Mouse (Mus musculus): Measurements from ENCODE around the gene Strada. TPM values are rescaled to one million over a fixed set of nuclear protein-coding genes. Genes with fewer than 3 reads are reported as not detected.

Strada gene
- polyA plus RNA-seq, 1 experiment, result 24.0 TPM

GRCm38 (mm10) chr11:106173228-106173627, 28.7 kb downstream of the Strada start:
- no peak for TF ChIP-seq CTCF (IDR thresholded peaks at IDR 0.05; ENCODE audit: borderline replicate concordance, insufficient read depth, low read length)

GRCm38 (mm10) chr11:106170807-106171206, 31.2 kb downstream of the Strada start:
- Histone ChIP-seq H3K4me3 (ENCODE audit: insufficient read depth, low read length) (no peak overlapping the region), H3K4me1 (ENCODE audit: control insufficient read depth, insufficient read depth, low read length) (no peaks in the 10 kb centered on the region; the same call in 1 of the 2 replicates), H3K27ac (ENCODE audit: insufficient read depth, low read length) (no peak overlapping the region)
- TF ChIP-seq CTCF (IDR thresholded peaks at IDR 0.05; ENCODE audit: borderline replicate concordance, insufficient read depth, low read length) (no peak), POLR2A (IDR thresholded peaks at IDR 0.05; ENCODE audit: low read depth, low read length) (no peak)

More at GRCm38 (mm10) chr11:106173228-106173627, 28.7 kb downstream of the Strada start:
- Histone ChIP-seq H3K27ac (ENCODE audit: insufficient read depth, low read length) (no peak overlapping the region), H3K4me1 (ENCODE audit: control insufficient read depth, insufficient read depth, low read length) (no peaks in the 10 kb centered on the region; the same call in 1 of the 2 replicates), H3K4me3 (ENCODE audit: insufficient read depth, low read length) (no peak overlapping the region)

- H3K27ac ChIP-seq (ENCODE audit: insufficient read depth, low read length), result no peak overlapping the region
These were observed 34.5 kb downstream of the Strada start for GRCm38 (mm10) chr11:106167435-106167834.

GRCm38 (mm10) chr11:106164601-106165180, 37.3 kb downstream of the Strada start:
- H3K4me1 ChIP-seq (ENCODE audit: control insufficient read depth, insufficient read depth, low read length), result no peaks in the 10 kb centered on the region; the same call in 1 of the 2 replicates
- no peak overlapping the region for H3K4me3 ChIP-seq (ENCODE audit: insufficient read depth, low read length)
- TF ChIP-seq POLR2A (IDR thresholded peaks at IDR 0.05; ENCODE audit: low read depth, low read length) (no peak), CTCF (IDR thresholded peaks at IDR 0.05; ENCODE audit: borderline replicate concordance, insufficient read depth, low read length) (no peak)
- H3K27ac ChIP-seq (ENCODE audit: insufficient read depth, low read length), result no peak overlapping the region

More at GRCm38 (mm10) chr11:106167435-106167834, 34.5 kb downstream of the Strada start:
- Histone ChIP-seq H3K4me3 (ENCODE audit: insufficient read depth, low read length) (no peak overlapping the region), H3K4me1 (ENCODE audit: control insufficient read depth, insufficient read depth, low read length) (no peaks in the 10 kb centered on the region; the same call in 1 of the 2 replicates)
- no peak for TF ChIP-seq POLR2A (IDR thresholded peaks at IDR 0.05; ENCODE audit: low read depth, low read length)
- TF ChIP-seq CTCF (IDR thresholded peaks at IDR 0.05; ENCODE audit: borderline replicate concordance, insufficient read depth, low read length), result no peak

GRCm38 (mm10) chr11:106163546-106163945, 38.4 kb downstream of the Strada start:
- no peaks in the 10 kb centered on the region; the same call in 1 of the 2 replicates for H3K4me1 ChIP-seq (ENCODE audit: control insufficient read depth, insufficient read depth, low read length)
- no peak overlapping the region for H3K27ac ChIP-seq (ENCODE audit: insufficient read depth, low read length)
- no peak for TF ChIP-seq POLR2A (IDR thresholded peaks at IDR 0.05; ENCODE audit: low read depth, low read length)
- no peak for TF ChIP-seq CTCF (IDR thresholded peaks at IDR 0.05; ENCODE audit: borderline replicate concordance, insufficient read depth, low read length)
- no peak overlapping the region for H3K4me3 ChIP-seq (ENCODE audit: insufficient read depth, low read length)

- Histone ChIP-seq H3K4me3 (ENCODE audit: insufficient read depth, low read length) (no peak overlapping the region), H3K27ac (ENCODE audit: insufficient read depth, low read length) (no peak overlapping the region), H3K4me1 (ENCODE audit: control insufficient read depth, insufficient read depth, low read length) (no peaks in the 10 kb centered on the region; the same call in 1 of the 2 replicates)
- TF ChIP-seq POLR2A (IDR thresholded peaks at IDR 0.05; ENCODE audit: low read depth, low read length), result no peak
- TF ChIP-seq CTCF (IDR thresholded peaks at IDR 0.05; ENCODE audit: borderline replicate concordance, insufficient read depth, low read length), result no peak
These were observed 39.7 kb downstream of the Strada start for GRCm38 (mm10) chr11:106162237-106162636.

- no peaks in the 10 kb centered on the region; the same call in 1 of the 2 replicates for H3K4me1 ChIP-seq (ENCODE audit: control insufficient read depth, insufficient read depth, low read length)
These were observed 40.9 kb downstream of the Strada start, which contains the start of the genes Gm10840 and Limd2 for GRCm38 (mm10) chr11:106160841-106161721. Gene Gm10840, plus strand, starts transcription at chr11:106160850. Gene Limd2, minus strand, starts transcription at chr11:106160860.

GRCm38 (mm10) chr11:106159921-106160840, 41.8 kb downstream of the Strada start:
- Histone ChIP-seq H3K27ac (ENCODE audit: insufficient read depth, low read length) (peak overlapping the region; percentile 54), H3K4me1 (ENCODE audit: control insufficient read depth, insufficient read depth, low read length) (no peaks in the 10 kb centered on the region), H3K4me3 (ENCODE audit: insufficient read depth, low read length) (peak overlapping the region; percentile 54)
- no peak for TF ChIP-seq CTCF (IDR thresholded peaks at IDR 0.05; ENCODE audit: borderline replicate concordance, insufficient read depth, low read length)
- TF ChIP-seq POLR2A (IDR thresholded peaks at IDR 0.05; ENCODE audit: low read depth, low read length), result peak; percentile 81

More at GRCm38 (mm10) chr11:106160841-106161721, 40.9 kb downstream of the Strada start, which contains the start of the genes Gm10840 and Limd2:
- H3K4me3 ChIP-seq (ENCODE audit: insufficient read depth, low read length), result peak within 1 kb of the TSS; percentile 54
- peak within 1 kb of the TSS; percentile 54 for H3K27ac ChIP-seq (ENCODE audit: insufficient read depth, low read length)
- no peak for TF ChIP-seq CTCF (IDR thresholded peaks at IDR 0.05; ENCODE audit: borderline replicate concordance, insufficient read depth, low read length)
- no peak; the same call in 1 of the 2 replicates for TF ChIP-seq POLR2A (IDR thresholded peaks at IDR 0.05; ENCODE audit: low read depth, low read length)
